Mouse (Mus musculus) liver, embryonic 13.5 days (tissue): ENCODE results near the gene Immt. TPM values are rescaled to one million over a fixed set of nuclear protein-coding genes. Genes with fewer than 3 reads are reported as not detected.
"Not testable (repeated sequence)": the region's sequence is repeated elsewhere in the genome, so short reads cannot be mapped to it uniquely, and the experiment has no call there.

Experiments used
- ATAC-seq: fragments of 200-750 bp; cut with Nextera tagmentation; 2 replicates; pipeline ENCODE4 v1.8.0; 2017; ENCODE audit warnings: low read depth, mild to moderate bottlenecking, moderate number of reproducible peaks, moderate library complexity
- DNase-seq: peaks from one replicate; pipeline ENCODE4 v3.0.0; 2022
- H3K27ac ChIP-seq: fragments of 300-500 bp; sonication (generic); 2 replicates; pipeline ENCODE4 v1.5.1; 2015; ENCODE audit warnings: moderate library complexity, mild to moderate bottlenecking, inconsistent platforms
- H3K27me3 ChIP-seq: fragments of 300-500 bp; sonication (generic); 2 replicates; pipeline ENCODE4 v1.6.1; 2015; ENCODE audit warnings: mild to moderate bottlenecking, inconsistent platforms
- H3K36me3 ChIP-seq: fragments of 300-500 bp; sonication (generic); 2 replicates; pipeline ENCODE4 v1.6.1; 2015; ENCODE audit warnings: mild to moderate bottlenecking, inconsistent platforms
- H3K4me1 ChIP-seq: fragments of 300-500 bp; sonication (generic); replicated peaks from 2 replicates; pipeline ENCODE4 v1.6.1; 2015; ENCODE audit warnings: inconsistent platforms
- H3K4me2 ChIP-seq: fragments of 300-500 bp; sonication (generic); 2 replicates; pipeline ENCODE4 v1.6.1; 2015; ENCODE audit warnings: inconsistent platforms, mild to moderate bottlenecking, moderate library complexity
- H3K4me3 ChIP-seq: fragments of 300-500 bp; sonication (generic); replicated peaks from 2 replicates; pipeline ENCODE4 v1.5.1; 2015; ENCODE audit warnings: mild to moderate bottlenecking, inconsistent platforms
- H3K9ac ChIP-seq: fragments of 300-500 bp; sonication (generic); 2 replicates; pipeline ENCODE4 v1.6.1; 2015; ENCODE audit warnings: mild to moderate bottlenecking, inconsistent platforms
- H3K9me3 ChIP-seq: fragments of 300-500 bp; sonication (generic); replicated peaks from 2 replicates; pipeline ENCODE4 v1.6.1; 2016; ENCODE audit warnings: inconsistent platforms
- WGBS: fragments of 180-500 bp; shearing (Covaris S2); methylation state at CpG from one replicate; pipeline ENCODE4 v1.1.7; 2015; ENCODE audit not compliant: insufficient replicate concordance; 5-methylcytosine and 5-hydroxymethylcytosine counted together
- polyA plus RNA-seq: library from polyadenylated mRNA; unstranded; fragments of >200 nt; fragmentation: Nextera tagmentation; extraction: Ambion mirVana; gene quantifications from 2 replicates; pipeline ENCODE4 v1.2.1, GENCODE M21; 2015

Immt gene
- polyA plus RNA-seq, 1 experiment from 2014 or later, result 158 TPM

DNA sequence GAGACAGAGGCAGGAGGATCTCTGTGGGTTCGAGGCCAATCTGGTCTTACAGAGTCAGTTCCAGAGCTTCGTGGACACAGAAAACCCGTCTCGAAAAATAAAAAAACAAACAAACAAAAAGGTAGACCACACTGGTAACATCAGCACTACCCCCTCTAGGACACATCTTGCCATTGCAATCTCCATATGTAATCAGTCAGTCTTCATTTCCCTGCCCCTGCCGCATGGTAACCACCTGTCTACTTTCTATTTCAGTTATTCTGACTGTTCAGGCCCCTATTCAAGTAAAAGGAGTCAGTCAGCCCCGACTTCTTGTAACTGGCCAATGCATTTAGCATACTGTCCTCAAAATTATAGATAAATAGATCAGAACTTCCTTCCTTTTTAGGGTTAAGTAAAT is 78.7 kb downstream of the Immt start:
- Histone ChIP-seq H3K27me3 (no peaks in the 10 kb centered on the region), H3K4me3 (peak overlapping the region; percentile 83), H3K9me3 (no peaks in the 10 kb centered on the region), H3K36me3 (peaks cover 35% of the 10 kb centered on the region), H3K27ac (peak overlapping the region; percentile 19; the same call in 1 of the 2 replicates), H3K4me1 (peaks cover 56% of the 10 kb centered on the region), H3K4me2 (peak overlapping the region; percentile 77), H3K9ac (peak overlapping the region; percentile 79)
- ATAC-seq, result no peak
- no peak for DNase-seq
- WGBS, result 37% methylated on average over 6 of the region's 6 CpGs

DNA sequence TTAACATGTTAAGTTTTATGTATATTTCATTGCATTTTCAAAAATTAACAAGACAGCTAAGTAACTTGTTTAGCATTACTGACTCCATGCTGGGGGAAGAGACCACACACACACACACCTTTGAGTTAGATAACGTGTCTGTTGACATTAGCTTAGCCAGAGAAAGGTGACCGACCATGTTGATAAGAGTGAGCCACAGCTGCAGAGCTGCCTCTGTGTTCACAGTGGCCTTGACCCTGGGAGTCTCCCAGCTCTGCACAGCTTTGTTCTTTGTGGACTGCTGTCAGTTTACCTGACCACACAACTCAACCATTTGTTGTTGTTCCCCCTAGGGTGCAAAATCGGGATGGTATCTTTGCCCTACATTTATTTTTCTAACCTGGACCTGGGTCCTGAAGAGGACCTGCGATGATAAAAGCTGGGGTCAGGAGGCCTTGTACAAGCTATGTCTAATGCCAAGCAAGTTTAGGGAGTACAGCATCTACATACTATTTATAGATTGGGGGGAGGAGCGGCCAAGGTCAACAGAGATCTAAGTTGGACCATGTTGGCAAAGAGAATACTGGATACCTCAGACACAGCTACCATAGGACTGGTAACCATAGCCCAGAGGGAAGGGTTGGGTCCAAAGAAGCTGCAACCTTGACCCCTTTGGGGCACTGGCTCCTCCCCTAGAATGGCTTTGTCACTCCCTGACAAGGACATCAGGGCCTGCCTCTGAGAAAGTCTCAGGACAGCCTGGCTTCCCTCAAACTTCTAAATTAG is 80.7 kb downstream of the Immt start:
- DNase-seq (no peak), ATAC-seq (peak; percentile 67)
- 44% methylated on average over 5 of the region's 5 CpGs for WGBS
- Histone ChIP-seq H3K4me1 (peaks cover 43% of the 10 kb centered on the region), H3K4me3 (no peak overlapping the region), H3K4me2 (peak overlapping the region; percentile 20; the same call in 1 of the 2 replicates), H3K9me3 (no peaks in the 10 kb centered on the region), H3K27ac (peak overlapping the region; percentile 56), H3K27me3 (no peaks in the 10 kb centered on the region), H3K36me3 (peaks cover 35% of the 10 kb centered on the region), H3K9ac (no peak overlapping the region)

DNA sequence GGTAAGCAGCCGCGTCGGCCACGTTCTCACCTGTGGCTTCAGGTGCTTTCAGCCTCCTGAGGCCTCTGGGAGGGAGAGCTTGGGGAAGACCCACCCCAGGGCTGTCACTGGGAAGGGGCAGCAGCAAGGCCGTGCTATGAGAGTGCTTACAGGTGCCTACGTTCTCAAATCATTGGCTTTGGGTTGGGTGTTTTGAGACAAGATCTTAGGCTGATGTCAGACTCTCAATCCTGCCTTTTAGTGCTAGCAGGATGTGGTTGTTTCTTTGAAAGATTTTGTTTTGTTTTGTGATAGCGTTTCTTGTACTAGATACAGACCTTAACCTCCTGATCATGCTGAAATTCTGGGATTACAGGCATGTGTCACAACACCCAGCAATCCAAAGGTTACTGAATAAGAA is 89.6 kb downstream of the Immt start:
- 88% methylated on average over 7 of the region's 7 CpGs for WGBS
- H3K9me3 ChIP-seq, result no peaks in the 10 kb centered on the region
- no peak overlapping the region for H3K27ac ChIP-seq
- no peak overlapping the region for H3K9ac ChIP-seq
- no peak for ATAC-seq
- no peaks in the 10 kb centered on the region for H3K4me1 ChIP-seq
- H3K36me3 ChIP-seq, result peaks cover 95% of the 10 kb centered on the region
- H3K4me2 ChIP-seq, result no peak overlapping the region
- H3K27me3 ChIP-seq, result no peaks in the 10 kb centered on the region
- H3K4me3 ChIP-seq, result no peak overlapping the region
- no peak for DNase-seq

DNA sequence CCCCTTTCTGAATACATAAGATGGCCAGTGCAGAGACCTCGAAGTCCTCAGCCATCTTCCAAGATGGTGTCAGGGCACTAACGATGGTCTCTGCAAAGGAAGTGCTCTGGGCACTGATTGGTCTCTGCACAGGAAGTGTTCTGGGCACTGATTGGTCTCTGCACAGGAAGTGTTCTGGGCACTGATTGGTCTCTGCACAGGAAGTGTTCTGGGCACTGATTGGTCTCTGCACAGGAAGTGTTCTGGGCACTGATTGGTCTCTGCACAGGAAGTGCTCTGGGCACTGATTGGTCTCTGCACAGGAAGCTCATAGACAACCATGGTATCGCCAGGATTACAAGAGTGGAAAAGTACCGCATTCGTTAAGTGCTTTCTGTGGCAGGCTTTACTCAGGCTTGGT is 94.1 kb downstream of the Immt start:
- H3K4me1 ChIP-seq, H3K4me2 ChIP-seq, H3K27me3 ChIP-seq, ATAC-seq, H3K27ac ChIP-seq, H3K9me3 ChIP-seq, H3K9ac ChIP-seq, H3K4me3 ChIP-seq, DNase-seq: not testable (repeated sequence)
- WGBS, result 63% methylated on average over 5 of the region's 5 CpGs
- peaks cover 87% of the 10 kb centered on the region for H3K36me3 ChIP-seq

Other genes starting within 250 kb of the Immt start
- 10.5 and 15.2 TPM in 2 replicates for gene Kdm3a, start 198.3 kb upstream of the Immt start, polyA plus RNA-seq
- 3.6 and 4.2 TPM in 2 replicates for gene Reep1, start 123.8 kb upstream of the Immt start, polyA plus RNA-seq
- gene Mrpl35, start 4.4 kb upstream of the Immt start, polyA plus RNA-seq, result 78.1 and 86.8 TPM in 2 replicates
- 75.4 and 89.5 TPM in 2 replicates for gene Ptcd3, start 77.4 kb downstream of the Immt start, polyA plus RNA-seq
- gene Polr1a, start 77.7 kb downstream of the Immt start, polyA plus RNA-seq, result 18.8 and 22.0 TPM in 2 replicates